Mouse (Mus musculus): ENCODE data around the gene Chmp4b.

Chmp4b gene

GRCm38 (mm10) chr2:154685772-154686171, 34.3 kb downstream of the Chmp4b start:
- no peak for DNase-seq

DNA sequence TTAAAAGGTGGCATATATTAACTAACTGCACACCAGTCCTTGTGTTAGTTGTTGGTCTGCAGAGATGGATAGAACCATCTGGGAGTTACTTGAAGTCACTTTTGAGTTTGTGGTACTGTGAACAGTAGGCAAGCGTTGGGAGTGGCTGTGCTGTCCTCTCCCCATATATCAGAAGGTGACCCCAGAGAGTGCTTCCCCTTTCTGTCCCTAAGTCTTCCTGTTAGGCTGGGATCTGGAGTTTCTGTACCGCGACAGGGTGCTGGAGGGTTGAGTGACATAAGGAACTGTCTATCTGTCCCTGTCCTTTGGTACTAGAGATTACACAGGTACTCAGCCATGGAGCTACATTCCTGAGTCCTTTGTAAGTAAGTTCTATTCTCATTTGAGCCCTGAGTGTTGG, 35.3 kb downstream of the Chmp4b start:
- no peak for DNase-seq

GRCm38 (mm10) chr2:154689391-154689790, 37.9 kb downstream of the Chmp4b start:
- no peak for DNase-seq

DNA sequence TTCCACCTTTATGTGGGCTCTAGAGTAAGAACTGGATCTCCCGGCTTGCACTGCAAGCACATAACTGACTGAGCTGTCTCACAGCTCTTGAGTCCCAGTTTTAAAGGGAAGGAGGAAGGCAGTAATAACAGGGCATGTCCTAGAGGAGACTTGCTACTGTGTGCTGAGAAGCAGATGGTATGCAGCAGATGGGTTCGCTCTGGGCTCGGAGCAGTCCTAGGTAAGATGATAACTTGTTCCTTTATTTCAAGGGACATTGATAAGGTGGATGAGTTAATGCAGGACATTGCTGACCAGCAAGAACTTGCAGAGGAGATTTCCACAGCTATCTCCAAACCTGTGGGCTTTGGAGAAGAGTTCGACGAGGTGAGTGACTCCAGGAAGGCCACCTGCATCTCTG, 39.5 kb downstream of the Chmp4b start:
- no peak for DNase-seq

DNA sequence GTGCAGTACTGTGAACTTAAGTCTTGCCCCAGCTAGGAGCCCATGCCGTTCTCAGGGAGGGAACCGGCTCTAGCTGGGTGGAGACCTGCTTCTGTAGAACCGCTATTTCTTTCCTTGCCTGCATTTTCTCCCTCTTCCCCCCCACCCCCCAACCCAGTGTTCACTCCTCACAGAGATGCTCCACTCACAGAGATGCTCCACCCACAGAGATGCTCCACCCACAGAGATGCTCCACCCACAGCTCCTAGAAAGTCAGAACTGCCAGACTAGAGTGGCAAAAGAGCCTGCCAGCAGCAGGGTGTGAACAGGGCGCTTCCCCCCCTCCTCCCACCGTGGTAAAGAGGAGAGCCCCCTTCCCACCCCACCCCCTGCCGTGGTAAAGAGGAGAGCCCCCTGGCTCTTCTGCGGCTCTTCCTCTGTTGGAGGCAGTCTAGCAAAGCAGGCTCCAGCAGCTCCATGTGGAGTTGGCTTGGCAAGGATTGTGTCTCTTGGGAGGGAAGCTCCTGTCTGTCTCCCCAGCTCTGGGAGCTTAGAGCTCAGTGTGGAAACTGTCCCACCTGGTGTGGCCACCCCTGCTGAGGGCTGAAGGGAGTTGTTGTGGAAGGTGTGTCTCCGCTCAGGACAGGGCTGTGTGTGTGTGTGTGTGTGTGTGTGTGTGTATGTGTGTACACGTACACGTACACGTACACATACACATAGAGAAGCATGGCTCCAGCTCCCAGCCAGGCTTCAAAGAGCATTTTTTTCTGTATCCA, 41.9 kb downstream of the Chmp4b start:
- DNase-seq = no peak

DNA sequence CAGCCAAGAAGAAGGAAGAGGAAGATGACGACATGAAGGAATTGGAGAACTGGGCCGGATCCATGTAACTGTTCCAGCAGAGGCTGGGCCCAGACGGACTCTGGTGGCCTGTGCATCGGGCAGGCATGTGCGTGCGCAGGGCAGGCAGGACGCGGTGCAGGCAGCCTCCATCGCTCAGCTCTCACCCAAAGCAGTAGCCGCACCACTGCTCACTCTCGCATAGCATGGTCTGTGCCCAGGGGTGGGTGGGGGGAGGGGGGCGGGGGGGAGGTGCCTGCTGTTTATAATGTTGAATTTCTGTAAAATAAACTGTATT, 42.4 kb downstream of the Chmp4b start:
- DNase-seq = no peak

DNA sequence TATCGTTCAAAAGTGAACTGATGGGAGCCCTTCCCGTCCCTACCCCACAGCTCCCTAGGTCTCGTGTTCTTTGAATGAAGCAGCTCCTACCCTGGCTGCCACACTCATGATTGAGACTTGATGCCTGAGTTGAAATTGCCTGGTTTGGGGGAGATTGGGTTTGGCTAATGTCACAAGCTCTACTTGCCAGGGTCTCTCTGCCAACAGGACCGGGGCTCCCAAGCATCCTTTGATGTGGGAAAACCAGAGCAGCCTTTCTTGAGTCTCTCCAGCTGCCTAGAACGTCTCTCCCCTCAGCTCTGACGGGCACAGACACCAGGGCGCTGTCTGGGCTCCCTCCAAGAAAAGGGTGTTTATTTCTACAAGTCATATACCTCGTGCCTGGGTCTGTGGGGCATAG, 44.2 kb downstream of the Chmp4b start:
- no peak for DNase-seq

GRCm38 (mm10) chr2:154696660-154697059, 45.2 kb downstream of the Chmp4b start:
- DNase-seq = peak in 1 of 2 experiments; percentile 9

- DNase-seq = no peak
Measured at GRCm38 (mm10) chr2:154699360-154699759, 47.9 kb downstream of the Chmp4b start.

DNA sequence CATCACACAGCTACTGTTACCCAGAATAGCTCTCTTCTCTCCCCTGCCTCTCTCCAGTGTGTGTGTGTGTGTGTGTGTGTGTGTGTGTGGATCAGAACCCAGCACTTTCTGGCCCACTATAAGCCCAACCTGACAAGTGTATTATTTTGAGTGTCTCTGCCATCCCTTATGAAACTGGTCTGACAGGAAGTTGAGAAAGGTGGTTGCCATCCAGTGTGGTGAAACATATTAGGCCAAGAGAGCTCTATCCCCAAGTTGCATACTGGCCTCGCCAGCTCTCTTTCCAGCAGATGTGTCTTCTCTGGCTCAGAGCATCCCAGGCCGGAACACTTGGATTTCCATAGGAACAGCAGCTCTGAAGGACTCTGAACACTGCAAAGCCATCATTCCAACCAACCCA, 48.7 kb downstream of the Chmp4b start:
- no peak for DNase-seq

DNA sequence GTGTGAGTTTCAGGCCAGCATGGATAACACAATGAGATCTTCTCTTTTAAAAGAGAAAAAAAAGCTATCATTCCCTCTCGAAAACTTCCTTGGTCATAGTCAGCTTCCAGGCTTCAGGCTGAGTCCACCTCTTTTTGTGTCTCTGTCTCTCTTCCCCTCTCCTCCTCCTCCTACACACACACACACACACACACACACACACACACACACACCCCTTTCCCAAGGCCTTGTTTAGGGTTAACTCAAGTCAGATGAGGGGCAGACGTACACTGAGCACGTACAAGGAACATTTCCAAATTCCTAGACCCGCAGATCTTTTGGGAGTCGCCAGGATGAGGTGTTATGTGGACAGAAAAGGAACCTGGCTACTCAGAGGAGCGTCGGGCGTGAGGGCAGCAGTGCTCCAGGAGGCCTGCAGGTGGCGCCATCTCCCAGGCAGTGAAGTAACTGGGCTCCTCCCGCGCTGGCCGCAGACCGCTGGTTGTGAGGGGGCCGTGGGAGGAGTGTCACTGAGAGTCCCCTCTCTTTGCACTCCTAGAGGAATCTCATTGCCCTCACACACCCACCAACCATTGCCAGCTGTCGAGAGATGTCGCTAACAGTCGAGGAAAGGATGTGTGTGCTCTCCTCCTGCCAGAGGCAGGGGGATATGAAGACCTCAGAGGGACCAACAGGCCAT, 51.3 kb downstream of the Chmp4b start:
- peak; percentile 72 to 73 for DNase-seq

- no peak for DNase-seq
Measured at GRCm38 (mm10) chr2:154706526-154707280, 55.2 kb downstream of the Chmp4b start.

- DNase-seq = no peak
Measured at GRCm38 (mm10) chr2:154707284-154707683, 55.8 kb downstream of the Chmp4b start.

GRCm38 (mm10) chr2:154707830-154708385, 56.4 kb downstream of the Chmp4b start:
- DNase-seq = no peak

GRCm38 (mm10) chr2:154711701-154712100, 60.2 kb downstream of the Chmp4b start:
- no peak for DNase-seq

DNA sequence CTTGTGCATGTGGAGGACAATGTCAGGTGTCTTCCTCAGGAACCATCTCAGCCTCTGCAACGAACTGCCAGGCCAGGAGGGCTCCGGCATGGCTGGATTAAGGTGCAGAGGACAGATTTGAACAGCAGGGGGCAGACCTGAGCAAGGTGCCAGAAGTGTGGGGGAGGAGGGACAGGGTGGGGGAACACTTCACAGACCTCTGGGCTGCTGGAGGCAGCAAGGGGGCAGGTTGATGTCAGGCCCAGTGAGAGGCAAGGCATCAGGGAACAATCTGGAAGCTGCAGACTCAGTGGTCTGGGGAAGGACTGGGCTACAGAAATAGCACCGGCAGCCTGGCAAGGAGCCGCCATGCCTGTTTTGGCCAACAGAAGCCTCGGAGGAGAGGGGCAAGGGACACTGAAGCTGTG, 60.8 kb downstream of the Chmp4b start:
- peak; percentile 75 to 77 for DNase-seq

GRCm38 (mm10) chr2:154713083-154713482, 61.6 kb downstream of the Chmp4b start:
- DNase-seq = no peak

DNA sequence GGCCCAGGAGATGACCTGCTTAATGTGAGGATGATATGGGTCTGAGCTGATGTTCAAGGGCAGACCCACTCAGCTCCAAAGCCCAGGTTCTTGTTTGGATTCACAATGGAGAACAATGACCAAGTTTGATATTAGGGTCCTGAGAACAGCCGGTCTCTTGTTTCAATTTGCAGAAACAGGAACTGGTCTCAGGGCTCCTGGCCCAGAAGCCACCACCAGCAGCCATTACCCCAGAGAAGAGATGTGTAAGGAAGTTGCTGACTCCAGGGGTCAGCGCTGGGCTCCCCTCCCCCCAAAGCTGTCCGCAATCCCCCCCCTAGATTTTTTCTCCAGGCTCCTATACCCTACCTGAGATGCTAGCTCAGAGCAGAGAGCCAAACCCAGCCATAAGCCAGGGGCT, 62.5 kb downstream of the Chmp4b start:
- no peak for DNase-seq

DNA sequence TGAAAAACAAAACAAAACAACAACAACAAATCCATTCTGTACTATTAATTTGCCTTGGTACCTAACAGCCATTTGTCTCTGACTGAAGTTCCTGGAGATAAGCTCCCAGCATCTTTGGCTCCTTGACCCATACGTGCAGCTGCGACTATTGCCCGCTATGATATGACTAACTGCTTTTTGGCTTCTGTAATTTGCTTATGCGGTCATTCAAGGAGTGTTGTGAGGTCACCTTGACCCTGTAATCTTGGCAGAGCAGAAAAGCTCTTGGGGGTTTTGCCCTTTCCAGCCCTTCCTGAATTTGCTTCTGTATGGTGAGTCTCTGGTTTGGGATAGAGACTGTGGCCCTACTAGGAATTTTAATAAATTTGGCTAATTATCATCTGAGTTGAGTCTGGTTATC, 65.1 kb downstream of the Chmp4b start:
- no peak for DNase-seq

DNA sequence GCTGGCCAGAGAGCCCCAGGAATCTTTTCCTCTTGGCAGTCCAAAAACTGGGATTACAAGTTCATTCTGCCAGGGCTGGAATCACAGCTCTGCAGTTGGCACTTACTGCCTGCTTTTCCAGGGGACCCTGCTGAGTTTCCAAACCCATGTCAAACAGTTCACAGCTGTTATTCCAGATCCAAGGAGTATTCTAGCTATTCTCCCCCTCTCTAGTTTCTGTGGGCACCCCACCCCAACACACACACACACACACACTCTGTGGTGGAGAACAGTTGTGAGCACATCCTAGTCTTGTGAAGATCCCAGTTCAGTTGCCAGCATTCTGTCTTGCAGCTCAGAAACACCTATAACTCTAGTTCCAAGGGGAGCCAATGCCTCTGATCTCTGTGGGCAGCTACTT, 65.6 kb downstream of the Chmp4b start:
- DNase-seq = no peak

- DNase-seq = no peak
Measured at GRCm38 (mm10) chr2:154718855-154719556, 67.5 kb downstream of the Chmp4b start.

DNA sequence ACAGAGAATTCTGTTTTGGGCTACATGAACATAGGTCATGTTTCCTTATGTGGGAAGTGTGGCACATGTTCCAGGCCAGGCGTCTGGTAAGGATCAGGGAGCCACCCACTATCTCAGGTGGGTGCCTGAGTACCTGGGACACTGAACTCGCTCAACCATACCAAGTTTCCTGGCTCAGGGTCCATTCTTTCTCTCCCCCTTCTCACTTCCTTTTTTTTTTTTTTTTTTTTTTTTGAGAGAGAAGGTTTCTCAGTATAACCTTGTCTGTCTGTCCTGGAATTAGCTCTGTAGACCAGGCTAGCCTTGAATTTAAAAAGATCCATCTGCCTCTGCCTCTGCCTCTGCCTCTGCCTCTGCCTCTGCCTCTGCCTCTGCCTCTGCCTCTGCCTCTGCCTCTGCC, 68.8 kb downstream of the Chmp4b start:
- DNase-seq = no peak

DNA sequence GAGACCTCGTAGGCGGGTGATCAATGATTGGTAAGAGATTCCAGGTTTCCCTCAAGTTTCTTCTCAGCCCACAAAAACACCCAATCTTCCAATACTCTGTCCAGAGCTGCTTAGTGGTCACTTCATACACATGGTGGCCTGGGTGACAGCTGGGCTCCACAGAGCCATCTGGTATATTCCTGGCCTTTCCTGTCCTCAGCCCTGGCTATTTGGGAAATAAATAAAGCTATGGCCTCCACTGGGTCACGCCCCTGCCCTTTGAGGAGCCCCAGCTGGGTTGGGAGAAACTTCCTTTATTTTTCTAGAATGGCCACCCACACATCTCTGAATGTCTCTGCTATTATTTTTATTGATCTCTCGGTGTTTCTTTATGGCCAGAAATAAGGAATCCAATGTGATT, 72.0 kb downstream of the Chmp4b start:
- no peak for DNase-seq
